Mouse (Mus musculus): ENCODE measurements around the gene Supt7l.
A peak's percentile ranks its signal among the peaks of the same experiment; 100 is the strongest.
"Not testable (repeated sequence)": the region's sequence is repeated elsewhere in the genome, so short reads cannot be mapped to it uniquely, and the experiment has no call there.

The Supt7l gene

GRCm38 (mm10) chr5:31527707-31528106 is at the start of gene Supt7l:
Supt7l (minus strand) TSS chr5:31527807.
- not testable (repeated sequence) for DNase-seq

GRCm38 (mm10) chr5:31576539-31576975 is 49.0 kb upstream of the Supt7l start:
- DNase-seq = no peak

- no peak for DNase-seq
Observed at GRCm38 (mm10) chr5:31573722-31574121, 46.1 kb upstream of the Supt7l start.

- peak; percentile 55 to 65 for DNase-seq
Observed at GRCm38 (mm10) chr5:31571023-31571608, 43.5 kb upstream of the Supt7l start.

GRCm38 (mm10) chr5:31567951-31568657 is 40.5 kb upstream of the Supt7l start:
- DNase-seq = no peak

GRCm38 (mm10) chr5:31566457-31566856 is 38.9 kb upstream of the Supt7l start:
- DNase-seq = no peak

GRCm38 (mm10) chr5:31566026-31566425 is 38.4 kb upstream of the Supt7l start:
- DNase-seq = no peak

GRCm38 (mm10) chr5:31564976-31565375 is 37.4 kb upstream of the Supt7l start:
- DNase-seq = no peak

- DNase-seq = no peak
Observed at GRCm38 (mm10) chr5:31563905-31564304, 36.3 kb upstream of the Supt7l start.

GRCm38 (mm10) chr5:31563496-31563895 is 35.9 kb upstream of the Supt7l start:
- peak; percentile 76 to 86 for DNase-seq

GRCm38 (mm10) chr5:31562036-31562666 is 34.5 kb upstream of the Supt7l start:
- DNase-seq = peak in 1 of 2 experiments; percentile 35

GRCm38 (mm10) chr5:31560352-31560751 is 32.7 kb upstream of the Supt7l start:
- DNase-seq = peak in 1 of 2 experiments; percentile 13

GRCm38 (mm10) chr5:31559401-31559800 is 31.8 kb upstream of the Supt7l start:
- no peak for DNase-seq

- no peak for DNase-seq
Observed at GRCm38 (mm10) chr5:31535228-31535627, 7.6 kb upstream of the Supt7l start.

GRCm38 (mm10) chr5:31528560-31528959 is 953 bp upstream of the Supt7l start:
- DNase-seq = no peak

- no peak for DNase-seq
Observed at GRCm38 (mm10) chr5:31527117-31527680, 408 bp downstream of the Supt7l start.

GRCm38 (mm10) chr5:31526354-31527116 is 1.1 kb downstream of the Supt7l start, which contains the start of gene Slc4a1ap:
Slc4a1ap (plus strand) TSS chr5:31526995.
- DNase-seq = peak; percentile 84 to 87

GRCm38 (mm10) chr5:31520556-31520955 is 7.1 kb downstream of the Supt7l start:
- no peak for DNase-seq

GRCm38 (mm10) chr5:31512481-31512880 is 15.1 kb downstream of the Supt7l start:
- DNase-seq = no peak

- no peak for DNase-seq
Observed at GRCm38 (mm10) chr5:31504843-31505242, 22.8 kb downstream of the Supt7l start.

- DNase-seq = peak; percentile 90 to 92
Observed at GRCm38 (mm10) chr5:31494513-31495297, 32.9 kb downstream of the Supt7l start, which contains the start of gene Gpn1. Gpn1 (plus strand) TSS chr5:31494741.

GRCm38 (mm10) chr5:31492031-31492430 is 35.6 kb downstream of the Supt7l start:
- no peak for DNase-seq

All from cerebellum, postnatal 25 days (tissue).